Mouse (Mus musculus) skeletal muscle tissue, adult 2 months (tissue): ENCODE measurements around the gene Slco1a5.
"Not testable (repeated sequence)": the region's sequence is repeated elsewhere in the genome, so short reads cannot be mapped to it uniquely, and the experiment has no call there.

Experiments
- DNase-seq: peaks from one replicate; pipeline ENCODE4 v3.0.0-alpha.2; 2012; ENCODE audit warnings: low read depth, low spot score

The Slco1a5 gene

DNA sequence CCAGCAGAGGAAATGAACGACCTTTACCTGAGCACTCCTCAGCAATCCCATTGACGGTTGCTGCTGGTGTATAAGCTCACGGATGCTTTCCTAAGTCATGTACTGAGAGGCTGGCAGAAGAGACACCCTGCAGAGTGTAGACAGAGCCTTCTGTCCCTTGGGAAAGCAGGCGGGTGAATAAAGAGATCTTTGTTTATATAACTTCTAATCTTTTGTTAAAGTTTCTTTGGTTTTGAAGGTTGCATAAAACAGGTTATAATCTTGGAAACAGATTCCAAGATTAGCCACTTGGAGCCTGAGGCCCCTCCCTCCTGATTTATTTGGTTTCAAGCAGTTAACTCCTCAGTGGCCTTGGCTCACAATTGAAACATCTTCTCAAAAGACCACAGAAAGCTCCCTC is at the start of gene Slco1a5:
Gene Slco1a5 (minus strand): TSS at position 101 of the 400 bp plus-strand sequence.
- DNase-seq: no peak

DNA sequence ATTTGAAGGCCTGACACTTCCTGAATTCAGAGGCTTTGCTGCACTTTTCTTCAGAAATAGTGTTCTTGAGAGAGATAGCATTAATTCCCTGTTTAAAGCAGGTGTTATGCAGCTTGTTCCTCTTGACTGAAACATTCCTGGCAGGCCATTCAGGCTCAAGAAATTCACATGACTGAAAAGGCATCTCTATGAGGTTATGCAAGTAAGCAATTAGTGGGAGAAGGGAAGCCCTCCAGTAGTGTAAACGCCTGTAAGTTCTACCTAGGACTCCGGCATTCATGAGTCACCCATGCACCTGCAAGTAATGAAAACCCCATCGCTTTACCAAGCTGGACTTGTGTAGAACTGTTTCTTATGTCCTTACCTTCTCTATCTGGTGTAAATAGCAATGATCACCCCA is 46.8 kb upstream of the Slco1a5 start:
- DNase-seq: no peak

DNA sequence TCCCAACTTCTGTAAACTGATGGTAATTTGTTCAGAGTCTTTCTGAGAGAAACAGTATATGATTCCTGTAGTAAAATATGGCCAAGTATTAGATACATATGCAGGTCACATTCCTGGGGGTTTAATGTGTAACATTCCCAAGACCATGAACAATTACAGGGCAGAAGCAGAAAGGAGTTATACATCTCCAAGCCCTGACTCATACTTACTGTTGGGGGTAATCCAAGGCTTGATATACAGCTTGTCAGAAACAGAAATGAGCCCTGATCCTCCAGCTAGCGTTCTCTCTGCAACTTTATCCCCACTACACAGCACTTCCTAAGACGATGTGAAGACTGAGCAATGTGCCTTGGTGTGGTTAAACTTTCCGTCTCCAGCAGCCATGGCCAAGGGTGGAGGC is 44.8 kb upstream of the Slco1a5 start:
- DNase-seq: no peak

DNA sequence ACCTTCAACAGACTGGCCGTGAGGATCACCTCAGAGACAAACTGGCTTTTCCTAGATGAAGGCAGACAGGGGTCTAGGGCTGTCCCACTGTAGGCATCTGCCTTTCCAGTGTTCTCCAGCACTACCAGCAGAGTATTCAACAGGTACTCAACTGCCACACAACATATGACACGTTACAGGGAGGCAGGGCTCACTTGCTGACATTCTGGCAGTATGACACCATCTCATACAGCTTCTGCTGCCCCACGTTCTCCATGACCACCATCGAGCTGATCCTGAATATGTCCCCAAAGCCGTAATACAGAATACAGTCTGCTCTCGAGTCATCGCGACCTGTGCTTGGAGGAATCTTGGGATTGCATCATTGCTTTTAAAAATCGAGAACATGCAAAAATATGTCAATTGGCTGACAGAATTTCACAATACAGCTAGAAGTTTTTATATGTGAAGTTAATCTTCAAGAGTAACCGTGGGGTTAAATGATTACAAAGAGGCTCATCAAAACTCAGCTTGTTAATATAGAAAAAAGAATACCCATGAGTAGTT is 43.8 kb upstream of the Slco1a5 start:
- no peak for DNase-seq

DNA sequence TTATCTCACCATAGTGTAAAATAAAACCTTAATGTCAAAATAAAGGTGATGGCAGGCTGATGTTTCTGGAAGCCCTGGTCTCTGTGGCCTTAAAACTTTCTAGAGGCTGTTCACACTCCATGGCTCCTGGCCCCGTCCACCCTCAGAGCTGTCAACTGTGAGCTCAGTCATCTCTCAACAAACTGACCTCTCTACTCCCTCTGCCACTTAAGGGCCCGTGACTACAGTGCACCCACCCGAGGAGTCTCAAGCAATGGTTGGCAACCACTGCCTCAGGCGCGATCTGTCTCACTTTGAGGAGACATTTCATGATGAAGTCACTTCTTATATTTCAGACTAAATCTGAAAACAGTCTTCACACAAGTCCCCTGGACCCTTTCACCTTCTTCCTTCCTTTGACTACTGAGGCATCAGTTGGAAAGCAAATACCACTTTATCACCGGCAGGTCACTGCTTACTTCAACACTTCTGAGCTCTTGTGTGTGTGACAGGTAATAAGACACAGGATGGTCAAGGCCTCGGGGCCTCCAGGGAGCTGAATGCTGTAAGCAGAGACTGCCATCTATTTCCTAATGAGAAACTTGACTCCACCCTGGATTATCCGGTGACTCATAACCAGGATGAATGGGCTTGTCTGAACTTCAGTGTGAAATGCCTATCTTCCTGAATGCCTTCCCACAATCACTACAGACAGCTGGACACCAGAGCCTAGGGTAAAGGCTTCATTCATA is 43.1 kb upstream of the Slco1a5 start:
- DNase-seq: no peak

DNA sequence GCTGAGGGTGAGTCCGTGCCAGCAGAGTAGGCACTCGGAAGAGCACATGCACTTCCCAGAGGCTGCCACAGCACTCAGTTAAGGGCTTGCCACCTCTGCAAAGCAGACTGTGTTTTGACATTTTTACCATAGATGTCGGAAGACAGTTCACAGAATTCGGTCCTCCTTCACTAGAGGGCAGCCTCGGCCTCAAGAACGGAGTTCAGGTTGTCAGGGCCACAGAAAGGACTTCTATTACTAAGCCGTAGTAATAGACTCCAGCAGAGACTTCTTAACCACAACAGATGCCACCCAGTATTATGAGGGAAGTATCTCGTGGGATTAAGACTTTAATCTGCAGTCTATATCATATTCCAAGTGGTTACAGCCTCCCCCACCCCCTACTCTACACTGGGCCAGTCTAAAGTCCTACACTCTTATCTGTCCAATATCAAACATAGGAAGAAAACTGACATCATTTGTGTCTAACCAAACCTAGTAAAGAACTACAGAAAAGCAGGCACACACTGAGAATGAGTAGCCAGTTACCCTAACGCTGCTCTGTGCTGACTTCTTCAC is 40.3 kb upstream of the Slco1a5 start:
- DNase-seq: no peak

DNA sequence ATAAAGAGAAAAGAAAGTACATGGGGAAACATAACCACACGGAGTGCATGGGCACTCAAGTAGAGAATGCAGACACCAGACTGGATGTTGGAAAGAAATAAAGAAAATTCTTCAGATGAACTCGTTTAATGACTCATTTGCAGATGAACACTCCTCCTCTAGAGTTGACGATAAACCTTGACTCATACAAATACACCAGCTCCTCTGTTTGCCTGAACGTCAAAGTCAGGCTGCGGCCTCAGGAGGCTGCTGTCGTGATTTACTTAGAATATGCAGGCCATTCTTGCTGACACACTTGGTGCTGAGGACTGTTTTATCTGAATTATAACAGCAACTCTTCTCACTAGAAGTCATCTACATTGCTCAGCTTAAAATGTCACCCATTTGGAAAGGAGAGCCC is 39.3 kb upstream of the Slco1a5 start:
- no peak for DNase-seq

DNA sequence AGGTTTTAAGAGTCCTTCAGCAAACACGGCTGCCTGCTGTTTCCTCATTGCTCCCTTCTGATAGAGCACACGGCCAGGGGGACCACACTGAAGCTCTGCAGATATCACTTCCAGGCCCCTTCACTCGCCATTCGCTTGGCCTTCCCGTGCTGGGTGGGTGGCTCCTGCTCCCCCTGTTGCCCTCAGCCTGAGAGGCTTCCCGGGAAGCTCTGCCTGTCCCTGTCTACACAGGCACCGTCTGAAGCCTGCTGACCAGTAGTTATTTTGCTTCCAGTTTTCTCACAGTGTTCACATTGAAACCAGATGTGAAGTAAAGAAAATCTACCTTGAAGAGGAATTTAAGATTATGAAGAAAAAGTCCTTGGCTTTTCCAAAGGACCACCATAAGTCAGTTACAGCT is 34.3 kb upstream of the Slco1a5 start:
- DNase-seq: no peak

DNA sequence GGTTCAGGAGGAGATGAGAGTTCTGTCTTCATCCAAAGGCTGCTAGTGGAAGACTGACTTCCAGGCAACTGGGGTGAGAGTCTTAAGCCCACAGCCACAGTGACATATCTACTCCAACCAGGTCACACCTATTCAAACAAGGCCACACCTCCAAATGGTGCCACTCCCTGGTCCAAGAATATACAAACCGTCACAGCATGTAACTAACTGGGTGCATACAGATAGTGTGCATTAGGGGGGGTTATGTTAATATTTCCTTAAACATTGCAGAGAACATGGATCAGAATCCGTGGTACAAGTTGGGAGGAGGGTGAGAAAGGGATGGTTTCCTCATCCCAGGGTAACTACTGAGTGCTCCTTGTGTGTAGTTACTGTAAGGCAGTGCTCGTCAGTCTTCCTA is 29.3 kb upstream of the Slco1a5 start:
- DNase-seq: not testable (repeated sequence)

DNA sequence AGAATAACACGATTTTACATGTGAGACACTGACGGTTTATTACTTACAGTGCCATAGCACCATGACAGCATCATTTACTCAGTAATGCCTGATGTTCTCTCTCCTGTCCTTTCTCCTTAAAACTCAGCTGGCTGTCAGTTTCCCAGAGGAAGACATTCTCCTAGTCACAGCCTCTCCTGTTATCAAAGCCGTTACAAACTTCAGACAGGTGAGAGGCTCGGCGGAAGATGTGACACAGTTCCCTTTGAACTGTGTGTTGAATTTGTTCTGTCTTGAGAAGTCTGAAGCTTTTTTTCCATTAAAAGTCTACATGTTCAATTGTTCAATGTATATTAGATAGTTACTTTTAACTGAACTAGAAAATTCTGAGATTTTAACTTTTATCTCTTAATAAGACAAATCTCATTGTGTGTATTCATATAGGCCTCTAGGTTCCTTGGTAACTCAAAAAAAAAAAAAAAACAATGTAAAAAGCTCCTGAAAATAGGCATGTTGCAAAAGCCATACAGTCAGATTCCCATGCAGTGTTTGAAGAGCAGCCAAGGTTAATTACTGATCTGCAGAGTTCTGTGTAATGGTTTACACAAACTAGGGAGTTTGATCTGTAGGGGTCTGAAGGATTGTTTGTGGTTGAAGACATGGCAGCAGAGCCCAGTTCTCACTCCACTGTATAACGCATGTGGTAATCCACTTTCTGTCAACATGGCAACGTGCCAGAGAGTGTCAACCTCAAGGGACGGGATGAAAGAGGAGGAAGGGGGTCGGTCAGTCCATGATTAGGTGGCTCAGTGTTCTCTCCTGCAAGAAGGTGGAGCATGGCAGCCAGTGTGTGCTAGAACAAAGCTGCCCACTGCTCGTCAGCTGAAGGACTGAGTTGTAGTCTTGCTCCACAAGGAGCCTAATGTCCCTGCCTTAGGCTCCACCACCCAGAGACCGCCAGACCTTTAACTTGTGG is 24.9 kb upstream of the Slco1a5 start:
- DNase-seq: no peak

DNA sequence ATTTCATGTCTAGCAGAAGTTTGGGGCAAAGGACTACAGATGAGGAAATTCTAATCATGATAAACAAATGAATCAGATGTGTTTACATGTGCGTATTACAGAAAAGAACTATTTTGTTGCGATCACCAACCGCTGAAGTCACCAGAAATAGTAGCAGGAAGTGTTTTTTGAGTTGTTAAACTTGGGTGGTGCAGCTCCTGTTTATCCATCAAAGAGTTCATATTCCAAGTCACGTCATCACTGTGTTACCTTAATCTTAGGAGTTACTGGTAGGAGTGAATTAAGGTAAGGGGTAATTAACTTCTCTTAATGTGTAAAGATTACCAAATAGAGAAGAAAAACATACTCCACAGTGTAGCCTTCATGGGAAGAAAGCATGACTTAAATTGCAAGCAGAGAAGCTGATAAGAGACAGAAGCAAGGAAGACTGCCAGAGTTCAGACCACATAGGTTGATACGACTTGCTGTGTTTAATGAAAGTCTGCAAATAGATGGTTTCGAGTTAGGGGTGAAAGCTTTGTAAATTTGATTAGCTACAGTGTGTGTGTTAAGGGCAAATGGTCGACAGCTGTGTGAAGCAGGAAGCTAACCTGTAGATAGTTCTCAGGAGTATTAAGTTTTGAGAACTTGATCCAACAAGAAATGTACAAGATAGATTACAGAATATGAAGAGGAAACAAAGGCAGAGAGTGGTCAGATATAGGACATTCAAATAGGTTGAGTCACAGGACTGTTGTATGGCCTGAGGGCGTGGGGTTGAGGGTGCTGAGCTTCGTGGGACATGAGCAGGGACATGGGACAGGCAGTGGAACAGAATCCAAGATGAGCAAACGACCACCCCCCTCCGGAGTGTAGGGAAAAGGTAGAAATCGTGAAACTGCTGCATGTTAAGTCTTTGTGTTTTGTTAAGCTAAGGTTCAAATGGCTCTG is 23.7 kb upstream of the Slco1a5 start:
- no peak for DNase-seq

DNA sequence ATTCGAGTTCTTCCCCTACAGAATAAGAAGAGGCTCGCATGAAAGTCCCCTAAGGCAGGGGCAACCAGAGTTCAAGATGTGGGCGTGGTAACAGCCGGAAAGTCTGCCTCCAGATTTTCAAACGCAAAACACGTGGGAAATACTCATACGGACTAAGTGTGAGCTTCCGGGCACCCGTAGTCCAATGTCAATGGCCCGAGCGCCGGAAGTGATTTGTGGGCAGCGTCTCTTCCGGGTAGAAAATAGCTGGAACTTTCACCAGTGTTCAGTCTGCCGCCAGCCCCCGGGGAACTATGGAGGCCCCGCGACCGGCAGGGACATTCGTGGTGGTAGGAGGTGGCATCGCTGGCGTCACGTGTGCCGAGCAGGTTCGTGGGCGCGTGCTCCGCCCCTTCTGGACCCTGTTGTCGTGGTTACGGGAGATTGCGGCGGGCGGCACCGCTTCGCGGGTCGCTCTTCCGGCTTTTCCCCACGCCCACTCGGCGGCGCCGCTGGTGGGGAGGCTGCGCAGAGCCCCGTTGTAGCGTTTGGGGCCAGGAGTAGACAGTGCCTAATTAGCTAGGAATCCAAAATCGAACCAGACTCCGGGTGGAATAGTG is 22.8 kb upstream of the Slco1a5 start, which contains the start of gene Pyroxd1:
Gene Pyroxd1 (plus strand): TSS at position 215 of the 599 bp plus-strand sequence.
- DNase-seq: peak; percentile 84

DNA sequence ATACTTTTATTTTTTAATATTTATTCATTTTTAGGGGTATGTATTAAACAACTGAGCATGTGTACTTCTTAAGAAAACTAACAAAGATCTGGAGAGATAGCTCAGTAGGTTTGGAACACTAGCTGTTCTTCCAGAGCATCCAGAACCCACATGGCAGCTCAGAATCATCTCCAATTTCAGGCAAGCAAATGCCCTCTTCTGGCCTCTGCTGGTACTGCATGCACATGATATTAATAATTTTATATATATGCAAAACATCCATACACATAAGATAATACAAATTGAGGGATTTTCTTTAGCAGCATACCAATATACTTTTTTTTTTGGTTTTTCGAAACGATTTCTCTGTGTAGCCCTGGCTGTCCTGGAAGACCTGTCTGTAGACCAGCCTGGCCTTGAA is 20.8 kb upstream of the Slco1a5 start:
- DNase-seq: no peak

DNA sequence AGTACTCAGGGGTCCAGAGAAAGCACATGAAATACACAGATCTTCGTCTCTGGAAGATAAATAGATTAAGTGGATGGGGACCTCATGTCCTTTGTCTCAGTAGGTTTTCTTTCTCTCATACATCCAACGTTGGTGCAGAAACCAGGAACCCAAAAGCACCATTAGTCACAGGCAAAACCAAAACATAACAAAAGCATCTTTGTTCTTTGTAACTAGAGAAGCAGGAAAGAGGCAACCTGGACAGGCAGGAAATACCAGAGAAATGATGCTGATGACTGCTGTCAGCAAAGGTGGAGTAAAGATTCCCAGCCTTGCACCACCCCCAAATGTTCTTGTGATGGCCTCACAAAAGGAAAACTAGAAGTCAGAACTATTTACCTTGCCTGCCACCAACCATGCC is 16.8 kb upstream of the Slco1a5 start:
- no peak for DNase-seq

DNA sequence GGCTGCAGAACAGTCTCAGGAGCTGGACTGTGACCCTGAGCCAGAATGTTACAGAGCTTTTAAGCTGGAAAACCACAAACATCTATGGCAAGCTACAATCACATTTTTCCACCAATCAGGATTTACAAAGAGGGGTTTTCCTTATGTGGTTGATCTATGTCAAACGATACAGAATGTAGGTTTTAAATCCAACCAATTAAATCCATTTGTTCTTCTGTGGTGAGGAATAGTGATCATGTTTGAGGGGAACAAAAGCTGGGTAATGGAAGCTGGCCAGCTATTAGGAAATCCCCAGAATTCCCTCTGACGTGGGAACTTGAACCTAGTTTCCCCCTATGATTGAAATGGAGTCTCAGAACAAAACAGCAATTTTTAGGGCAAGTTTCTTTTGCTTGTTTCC is 16.2 kb upstream of the Slco1a5 start:
- no peak for DNase-seq

DNA sequence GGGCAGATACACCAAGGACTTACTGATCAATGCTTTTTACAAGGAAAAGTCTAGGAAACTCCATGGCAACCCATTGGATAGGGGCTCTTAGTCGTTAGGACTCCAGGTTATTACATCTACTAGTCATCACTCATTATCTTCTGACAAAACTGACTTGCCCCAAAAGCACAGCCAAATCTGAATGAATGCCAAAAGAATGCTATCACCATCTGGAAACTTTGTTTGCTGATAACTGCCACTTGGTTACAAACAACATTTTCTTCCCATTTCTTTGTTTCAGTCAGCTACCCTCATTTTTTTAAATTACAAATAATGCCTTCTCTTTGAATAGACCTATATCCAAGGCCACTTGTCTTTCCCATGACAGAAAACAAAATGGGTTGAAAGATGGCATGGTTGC is 6.4 kb upstream of the Slco1a5 start:
- DNase-seq: no peak

DNA sequence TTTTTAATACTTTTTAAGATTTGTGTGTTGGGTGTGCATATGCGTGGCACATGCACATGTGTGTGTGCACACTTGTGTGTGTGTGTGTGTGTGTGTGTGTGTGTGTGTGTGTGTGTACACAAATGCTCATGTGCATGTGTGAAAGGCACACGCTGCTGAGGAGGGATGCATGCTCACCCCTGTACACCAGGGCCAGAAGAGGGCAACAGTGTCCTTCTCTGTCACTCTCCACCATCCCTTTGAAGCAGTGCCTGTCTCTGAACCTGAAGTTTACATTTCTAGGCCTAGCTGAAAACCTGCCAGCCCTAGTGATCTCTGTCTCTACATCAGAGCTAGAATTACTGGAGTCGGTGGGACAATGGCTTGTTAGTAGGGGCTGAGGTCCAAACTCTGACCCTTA is 3.8 kb upstream of the Slco1a5 start:
- no peak for DNase-seq

DNA sequence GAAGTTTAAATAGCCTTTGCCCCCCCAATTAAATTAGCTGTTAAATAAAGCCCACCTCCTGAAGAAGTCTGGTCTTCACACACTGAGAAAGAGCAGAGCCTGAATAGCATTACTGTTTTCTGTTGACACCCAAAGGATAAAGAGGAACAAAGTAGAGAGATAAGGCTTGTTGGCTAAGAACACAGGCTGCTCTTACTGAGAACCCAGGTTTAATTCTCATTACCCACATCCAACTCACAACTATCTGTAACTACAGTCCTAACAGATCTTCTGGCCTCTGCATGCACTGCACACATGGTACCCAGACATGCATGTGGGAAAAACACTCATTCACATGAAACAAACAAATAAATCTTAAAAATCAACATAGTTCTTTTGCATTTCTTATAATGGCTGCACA is 5.7 kb downstream of the Slco1a5 start:
- DNase-seq: no peak

DNA sequence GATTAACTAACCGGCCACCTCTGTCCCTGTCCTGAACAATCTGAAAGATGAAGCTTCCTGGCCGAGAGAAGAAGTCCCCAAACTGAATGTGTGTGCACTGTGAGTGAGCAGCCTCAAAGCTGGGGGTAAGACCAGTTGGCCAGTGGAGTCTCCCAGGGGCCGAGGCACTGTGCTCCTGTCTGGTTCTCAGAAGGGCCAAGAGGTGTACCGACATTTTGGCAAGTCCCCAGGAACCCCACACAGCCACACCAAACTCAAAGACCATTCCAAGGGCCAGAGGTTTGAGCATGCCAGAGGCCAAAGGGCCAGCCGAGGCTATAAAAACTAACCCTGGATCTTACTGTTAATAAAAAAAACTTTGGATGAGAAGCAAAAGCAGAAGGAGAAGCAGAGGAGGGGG is 8.5 kb downstream of the Slco1a5 start:
- no peak for DNase-seq

DNA sequence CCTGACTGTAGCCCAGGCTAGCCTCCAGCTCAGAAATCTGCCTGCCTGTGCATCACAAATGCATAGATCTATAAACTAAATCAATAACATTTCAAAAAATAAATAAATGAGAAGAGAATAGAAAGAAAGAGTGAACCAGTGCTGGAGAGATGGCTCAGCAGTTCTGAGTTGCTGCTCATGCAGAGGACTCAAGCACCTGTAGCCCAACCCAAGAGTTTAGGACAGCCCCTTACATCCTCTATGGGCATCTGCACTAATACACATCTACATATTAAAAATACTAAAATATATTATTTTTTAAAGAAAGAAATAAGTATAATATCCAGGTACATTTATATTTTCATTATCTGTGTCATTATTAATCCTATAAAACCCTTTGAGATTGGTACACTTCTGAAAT is 17.7 kb downstream of the Slco1a5 start:
- no peak for DNase-seq

DNA sequence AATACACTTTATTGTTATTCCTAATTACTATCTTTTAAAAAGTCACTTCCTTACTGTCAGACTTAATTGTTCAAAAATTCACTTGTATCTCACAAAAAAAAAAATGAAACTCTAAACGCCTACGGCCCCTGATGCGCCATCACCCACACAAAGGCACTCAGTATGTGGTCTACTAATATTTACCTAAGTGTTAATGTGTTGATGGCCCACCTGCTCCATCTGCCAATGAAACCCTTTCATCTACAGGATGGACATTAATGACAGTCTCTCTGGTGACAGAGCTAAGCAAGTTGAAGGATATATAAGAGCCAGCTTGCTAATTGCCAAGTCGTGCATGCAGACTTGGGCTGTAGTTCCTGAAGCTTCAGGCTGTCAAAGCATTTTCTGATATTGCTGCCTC is 24.7 kb downstream of the Slco1a5 start, which contains the start of gene Iapp:
Gene Iapp (plus strand): TSS at position 326 of the 400 bp plus-strand sequence.
- DNase-seq: no peak
